Mouse (Mus musculus) ES-Bruce4 (cell line): ENCODE measurements around the gene S1pr4. TPM values are rescaled to one million over a fixed set of nuclear protein-coding genes. Genes with fewer than 3 reads are reported as not detected.

Source experiments
- H3K27ac ChIP-seq: 2 replicates; pipeline ENCODE4 v1.5.1; 2012; ENCODE audit warnings: low read length, inconsistent platforms; ENCODE audit not compliant: insufficient read depth
- H3K27me3 ChIP-seq: 2 replicates; pipeline ENCODE4 v1.6.1; 2012; ENCODE audit warnings: mild to moderate bottlenecking, low read length, inconsistent platforms; ENCODE audit not compliant: control insufficient read depth, poor library complexity, insufficient read depth, severe bottlenecking
- H3K36me3 ChIP-seq: 2 replicates; pipeline ENCODE4 v1.6.1; 2012; ENCODE audit warnings: inconsistent platforms, mild to moderate bottlenecking, low read length, moderate library complexity; ENCODE audit not compliant: control insufficient read depth, poor library complexity, insufficient read depth, severe bottlenecking
- H3K4me1 ChIP-seq: one replicate; pipeline ENCODE4 v1.8.1; 2011; ENCODE audit warnings: low read length; ENCODE audit not compliant: control insufficient read depth, insufficient read depth
- H3K4me3 ChIP-seq: 2 replicates; pipeline ENCODE4 v1.5.1; 2011; ENCODE audit warnings: low read depth, mild to moderate bottlenecking, low read length
- H3K9ac ChIP-seq: 2 replicates; pipeline ENCODE4 v1.6.1; 2012; ENCODE audit warnings: low read depth, mild to moderate bottlenecking, inconsistent platforms; ENCODE audit not compliant: poor library complexity, severe bottlenecking
- H3K9me3 ChIP-seq: replicated peaks from 2 replicates; pipeline ENCODE4 v1.6.1; 2012; ENCODE audit warnings: mild to moderate bottlenecking, low read length, inconsistent platforms; ENCODE audit not compliant: control insufficient read depth, poor library complexity, insufficient read depth, severe bottlenecking
- CTCF ChIP-seq: IDR thresholded peaks from one replicate; pipeline ENCODE4 v1.8.1; 2011; ENCODE audit warnings: low read depth, low read length
- EP300 ChIP-seq: IDR thresholded peaks from 2 replicates; pipeline ENCODE4 v1.6.1; 2011; ENCODE audit warnings: low read depth, low read length; ENCODE audit not compliant: insufficient read depth
- POLR2A ChIP-seq: IDR thresholded peaks from one replicate; pipeline ENCODE4 v1.8.1; 2011; ENCODE audit warnings: low read length; ENCODE audit not compliant: insufficient read depth
- polyA plus RNA-seq: library from polyadenylated mRNA; stranded (reverse); fragments of >200 nt; gene quantifications from 2 replicates; pipeline ENCODE4 v1.2.4, GENCODE M21; 2011; ENCODE audit warnings: low read depth; ENCODE audit not compliant: missing spikeins, insufficient read depth, insufficient read length

Gene S1pr4
- polyA plus RNA-seq, 1 experiment: 0.49 TPM

DNA sequence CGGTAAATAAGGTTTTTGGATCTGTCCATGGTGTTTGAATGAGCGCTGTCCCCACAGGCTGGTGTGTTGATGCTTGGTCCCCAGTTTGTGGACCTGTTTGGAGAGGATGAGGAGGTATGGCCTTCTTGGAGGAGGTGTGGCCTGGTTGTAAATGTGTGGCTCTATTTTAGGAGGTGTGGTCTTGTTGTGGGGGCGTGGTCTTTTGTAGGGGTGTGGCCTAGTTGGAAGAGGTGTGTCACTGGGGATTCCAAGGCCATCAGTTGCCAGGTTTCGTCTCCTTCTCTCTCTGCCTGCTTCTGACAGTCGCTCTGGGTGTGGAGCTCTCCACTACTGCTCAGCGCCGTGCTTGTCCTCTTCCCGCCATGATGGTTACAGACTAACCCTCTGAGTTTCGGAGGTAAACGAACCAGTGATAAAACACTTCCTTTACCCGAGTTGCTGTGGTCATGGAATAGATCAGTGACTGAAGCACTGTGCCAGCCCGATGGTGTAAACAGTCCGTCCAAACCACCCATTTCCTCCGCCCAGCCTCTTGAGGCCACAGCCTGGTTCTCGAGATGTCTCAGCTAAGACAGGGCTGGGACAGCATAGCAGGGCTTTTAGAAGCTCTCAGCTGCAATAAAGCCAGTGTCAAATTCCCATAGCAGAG is 5.2 kb upstream of the S1pr4 start:
- Histone ChIP-seq H3K36me3 (no peaks in the 10 kb centered on the region; the same call in 1 of the 2 replicates), H3K27ac (no peak overlapping the region), H3K9ac (no peak overlapping the region), H3K27me3 (no peaks in the 10 kb centered on the region), H3K4me1 (peaks cover 3% of the 10 kb centered on the region), H3K4me3 (no peak overlapping the region), H3K9me3 (no peaks in the 10 kb centered on the region)
- TF ChIP-seq EP300: no peak
- TF ChIP-seq CTCF: no peak

DNA sequence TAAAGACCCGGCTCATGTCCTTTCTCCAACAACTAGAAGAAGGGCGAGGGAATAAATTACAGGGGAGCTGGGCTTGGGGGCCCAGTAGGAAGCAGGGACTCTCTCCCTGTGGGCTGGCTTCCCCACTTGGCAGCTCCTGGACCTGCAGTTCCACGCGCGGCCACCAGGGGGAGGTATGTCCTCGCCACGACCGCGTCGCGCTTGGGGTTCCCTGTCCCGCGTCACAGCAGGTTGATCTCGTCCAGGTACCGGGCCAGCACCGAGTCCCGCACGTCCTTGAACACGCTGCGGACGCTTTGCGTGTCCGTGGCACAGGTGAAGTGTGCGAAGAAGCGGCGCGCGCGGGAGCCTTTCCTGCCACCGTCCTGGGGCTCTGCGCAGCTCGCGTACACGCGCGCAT is 2.7 kb upstream of the S1pr4 start:
- Histone ChIP-seq H3K4me3 (peak overlapping the region; percentile 56), H3K9me3 (no peaks in the 10 kb centered on the region), H3K4me1 (peaks cover 3% of the 10 kb centered on the region), H3K27me3 (no peaks in the 10 kb centered on the region), H3K9ac (peak overlapping the region; percentile 39), H3K36me3 (no peaks in the 10 kb centered on the region; the same call in 1 of the 2 replicates), H3K27ac (no peak overlapping the region)
- no peak for TF ChIP-seq EP300
- TF ChIP-seq CTCF: peak; percentile 95
- no peak for TF ChIP-seq POLR2A

DNA sequence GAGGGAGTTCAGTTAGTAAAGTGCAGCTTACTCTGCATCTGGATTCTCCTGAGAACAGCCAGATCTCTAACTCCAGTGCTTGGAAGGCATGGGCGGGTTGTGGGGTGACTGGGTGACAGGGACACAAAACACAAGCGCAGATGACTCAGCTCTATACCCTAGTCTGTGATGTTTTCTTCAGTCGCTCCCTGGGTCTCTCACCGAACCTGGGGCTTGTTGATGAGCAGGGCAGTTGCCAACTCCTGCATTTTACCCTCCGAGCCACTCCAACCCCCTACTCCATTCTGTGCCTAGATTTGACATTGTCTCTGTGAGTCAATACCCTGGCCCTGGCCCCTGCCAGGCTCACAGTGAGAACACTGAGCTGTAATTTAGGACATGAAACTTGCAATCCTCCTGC is 1.9 kb upstream of the S1pr4 start:
- Histone ChIP-seq H3K27ac (no peak overlapping the region), H3K4me3 (no peak overlapping the region), H3K36me3 (no peaks in the 10 kb centered on the region; the same call in 1 of the 2 replicates), H3K9ac (no peak overlapping the region), H3K4me1 (peaks cover 3% of the 10 kb centered on the region), H3K9me3 (no peaks in the 10 kb centered on the region), H3K27me3 (no peaks in the 10 kb centered on the region)
- no peak for TF ChIP-seq EP300
- no peak for TF ChIP-seq POLR2A
- no peak for TF ChIP-seq CTCF

DNA sequence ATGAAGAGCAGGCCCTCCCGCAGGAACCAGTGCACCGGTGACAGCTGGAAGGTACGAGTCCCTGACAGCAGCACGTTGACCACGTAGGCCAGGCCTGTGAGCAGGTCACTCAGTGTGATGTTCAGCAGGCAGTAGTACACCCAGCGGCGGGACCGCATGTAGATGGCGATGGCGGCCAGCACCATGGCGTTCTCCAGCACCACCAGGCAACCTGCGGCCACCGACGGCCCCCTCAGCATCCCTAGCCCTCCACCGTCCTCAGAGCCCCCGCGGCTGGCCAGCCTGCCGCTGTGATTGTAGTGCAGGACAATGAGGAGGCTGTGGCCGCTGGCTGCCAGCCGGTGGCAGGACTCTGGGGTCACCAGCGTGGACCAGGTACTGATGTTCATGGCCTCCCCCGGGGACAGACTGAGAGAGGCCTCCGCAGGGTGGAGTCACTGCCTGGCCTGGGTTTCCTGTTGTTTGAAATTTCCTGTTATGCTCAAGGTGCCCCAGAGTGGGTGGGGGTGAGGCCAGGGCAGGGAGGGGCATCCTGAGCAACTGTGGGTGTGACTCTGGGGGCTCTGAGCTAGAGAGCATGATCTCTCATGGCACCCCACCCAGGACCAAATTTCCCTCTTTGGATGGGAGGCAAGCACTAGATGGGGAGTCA is 556 bp downstream of the S1pr4 start:
- peaks cover 3% of the 10 kb centered on the region for H3K4me1 ChIP-seq
- peak overlapping the region; percentile 41 for H3K4me3 ChIP-seq
- H3K9me3 ChIP-seq: no peaks in the 10 kb centered on the region
- H3K36me3 ChIP-seq: no peaks in the 10 kb centered on the region; the same call in 1 of the 2 replicates
- no peaks in the 10 kb centered on the region for H3K27me3 ChIP-seq
- TF ChIP-seq EP300 (no peak), POLR2A (no peak), CTCF (no peak)
- H3K9ac ChIP-seq: 0 out of 2 replicates have a peak overlapping the region, but pooled peaks have one; percentile 0
- no peak overlapping the region for H3K27ac ChIP-seq

DNA sequence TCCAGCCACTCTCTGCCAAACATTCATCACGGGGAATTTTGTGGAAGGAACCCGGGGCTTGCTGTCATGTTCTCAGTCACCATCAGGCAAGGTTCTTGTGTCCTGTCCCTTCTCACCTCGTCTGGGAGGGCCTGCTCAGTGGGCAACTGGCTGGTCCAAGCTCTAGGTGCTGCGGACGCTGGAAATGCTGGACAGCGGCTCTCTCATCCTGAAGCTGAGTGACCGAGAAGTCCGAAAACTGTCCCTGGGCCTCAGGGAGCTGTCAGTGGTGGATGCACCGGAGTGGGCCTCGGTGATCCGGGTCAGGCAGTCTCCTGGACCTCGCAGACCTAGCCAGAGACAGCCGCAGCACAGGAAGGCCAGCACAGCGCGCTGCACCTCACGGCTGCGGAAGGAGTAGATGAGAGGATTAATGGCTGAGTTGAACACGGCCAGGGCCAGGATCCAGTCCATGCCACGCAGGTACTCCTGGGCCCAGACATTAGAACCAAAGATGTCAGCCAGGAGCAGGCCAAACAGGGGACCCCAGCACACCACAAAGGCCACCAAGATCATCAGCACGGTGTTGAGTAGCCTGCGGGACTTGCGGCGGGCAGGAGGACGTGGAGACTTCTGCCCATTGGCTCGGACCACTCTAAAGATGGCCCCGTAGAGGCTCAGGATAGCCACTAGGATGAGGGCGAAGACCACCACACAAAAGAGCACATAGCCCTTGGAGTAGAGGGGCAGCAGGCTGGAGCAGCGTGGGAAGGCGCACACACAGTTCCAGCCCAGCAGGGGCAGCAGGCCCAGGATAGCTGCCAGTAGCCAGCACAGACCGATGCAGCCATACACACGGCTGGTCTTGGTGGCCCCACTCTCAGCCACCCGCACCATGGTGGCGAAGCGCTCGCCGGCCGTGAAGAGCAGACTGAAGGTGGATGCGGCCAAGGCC is 1.3 kb downstream of the S1pr4 start:
- H3K27me3 ChIP-seq: no peaks in the 10 kb centered on the region
- H3K27ac ChIP-seq: no peak overlapping the region
- peak overlapping the region; percentile 41 for H3K4me3 ChIP-seq
- H3K9ac ChIP-seq: 0 out of 2 replicates have a peak overlapping the region, but pooled peaks have one; percentile 0
- no peak for TF ChIP-seq EP300
- no peak for TF ChIP-seq POLR2A
- no peak for TF ChIP-seq CTCF
- no peaks in the 10 kb centered on the region; the same call in 1 of the 2 replicates for H3K36me3 ChIP-seq
- no peaks in the 10 kb centered on the region for H3K9me3 ChIP-seq
- peaks cover 3% of the 10 kb centered on the region for H3K4me1 ChIP-seq
